Mouse (Mus musculus) C2C12 (cell line): ENCODE measurements around the gene Gpr89. TPM values are rescaled to one million over a fixed set of nuclear protein-coding genes. Genes with fewer than 3 reads are reported as not detected.

Experiments used
- H3K27me3 ChIP-seq: one replicate; pipeline ENCODE4 v1.6.1; 2011; ENCODE audit not compliant: control insufficient read depth, insufficient read depth, insufficient read length
- H3K36me3 ChIP-seq: one replicate; pipeline ENCODE4 v1.6.1; 2011; ENCODE audit not compliant: control insufficient read depth, insufficient read depth
- H3K4me3 ChIP-seq: one replicate; pipeline ENCODE4 v1.5.1; 2011; ENCODE audit warnings: mild to moderate bottlenecking, control low read depth; ENCODE audit not compliant: poor library complexity, insufficient read depth, severe bottlenecking
- H3K79me2 ChIP-seq: one replicate; pipeline ENCODE4 v1.6.1; 2011; ENCODE audit not compliant: control insufficient read depth, insufficient read depth
- H3K79me3 ChIP-seq: one replicate; pipeline ENCODE4 v1.6.1; 2011; ENCODE audit warnings: low read depth, control low read depth
- H3ac ChIP-seq: one replicate; pipeline ENCODE3; 2011; ENCODE audit warnings: low read depth; ENCODE audit not compliant: control insufficient read depth, insufficient read length
- CEBPB ChIP-seq: IDR thresholded peaks from one replicate; pipeline ENCODE4 v1.6.1; 2011; ENCODE audit warnings: low read depth, mild to moderate bottlenecking, control low read depth, moderate library complexity
- CTCF ChIP-seq: IDR thresholded peaks from one replicate; pipeline ENCODE4 v1.5.1; 2011; ENCODE audit not compliant: control insufficient read depth, insufficient read depth, insufficient read length
- FOSL1 ChIP-seq: IDR thresholded peaks from one replicate; pipeline ENCODE4 v1.8.0; 2011; ENCODE audit warnings: mild to moderate bottlenecking, low read length; ENCODE audit not compliant: poor library complexity, insufficient read depth, severe bottlenecking
- MAX ChIP-seq: IDR thresholded peaks from one replicate; pipeline ENCODE4 v1.6.1; 2011; ENCODE audit warnings: mild to moderate bottlenecking, control low read depth
- MYOD1 ChIP-seq: IDR thresholded peaks from one replicate; pipeline ENCODE4 v1.6.1; 2011; ENCODE audit warnings: low read depth; ENCODE audit not compliant: control insufficient read depth, insufficient read length
- MYOG ChIP-seq: IDR thresholded peaks from one replicate; pipeline ENCODE4 v1.6.1; 2011; ENCODE audit not compliant: control insufficient read depth, insufficient read length; ENCODE audit errors: extremely low read depth
- USF1 ChIP-seq: IDR thresholded peaks from one replicate; pipeline ENCODE4 v1.6.1; 2011; ENCODE audit warnings: low read depth, mild to moderate bottlenecking, control low read depth, moderate library complexity
- polyA plus RNA-seq: library from polyadenylated mRNA; unstranded; fragments of >200 nt; fragmentation: generic; extraction: Trizol; gene quantifications from one replicate; pipeline ENCODE4 v1.2.1, GENCODE M21; 2012; ENCODE audit warnings: missing spikeins

The Gpr89 gene
- polyA plus RNA-seq, 1 experiment = 17.7 TPM

DNA sequence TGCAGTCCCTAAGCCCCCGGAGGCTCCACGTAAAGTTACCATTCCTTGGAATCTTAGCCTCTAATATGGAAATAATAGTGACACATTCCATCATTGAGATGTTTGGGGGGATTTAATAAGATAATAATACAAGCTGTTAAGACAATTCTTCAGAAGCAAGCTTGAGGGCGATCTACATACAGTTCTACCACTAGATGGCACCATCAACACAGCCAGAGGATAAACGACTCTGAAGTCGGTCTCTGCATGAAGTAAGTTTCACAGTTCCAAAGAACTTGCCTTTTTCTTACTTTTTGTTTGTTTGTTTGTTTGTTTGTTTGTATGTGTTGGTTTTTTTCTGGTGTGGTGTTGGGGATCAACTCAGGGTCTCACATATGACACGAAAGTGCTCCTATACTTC, 31.1 kb upstream of the Gpr89 start:
- Histone ChIP-seq H3K79me2 (no peaks in the 10 kb centered on the region), H3K4me3 (no peak overlapping the region), H3ac (no peak overlapping the region), H3K79me3 (no peaks in the 10 kb centered on the region), H3K27me3 (peaks cover 9% of the 10 kb centered on the region), H3K36me3 (no peaks in the 10 kb centered on the region)
- TF ChIP-seq MYOG (no peak), CTCF (peak; percentile 30)

DNA sequence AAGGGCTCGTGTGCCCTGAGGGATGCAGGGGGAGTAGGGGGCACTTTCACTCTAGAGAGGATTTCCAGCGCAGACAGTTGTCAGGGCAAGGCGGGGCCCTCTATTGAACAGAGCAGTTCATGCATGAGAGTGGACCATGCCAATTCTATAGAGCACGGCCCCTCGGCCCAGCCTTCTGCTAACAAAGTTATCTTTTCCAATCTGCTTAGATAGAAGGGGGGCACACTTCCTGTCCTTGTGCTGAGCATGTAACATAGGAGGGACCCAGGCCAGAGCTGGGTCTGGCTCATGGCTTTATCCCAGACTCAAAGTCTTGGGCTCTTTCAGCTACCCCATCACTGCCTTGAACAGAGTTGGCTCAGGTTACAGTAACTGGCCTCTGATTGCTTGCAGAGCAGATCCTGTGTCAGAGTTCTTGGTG, 26.1 kb upstream of the Gpr89 start:
- Histone ChIP-seq H3K36me3 (no peaks in the 10 kb centered on the region), H3K79me3 (no peaks in the 10 kb centered on the region), H3ac (no peak overlapping the region), H3K4me3 (no peak overlapping the region), H3K79me2 (no peaks in the 10 kb centered on the region), H3K27me3 (peaks cover 9% of the 10 kb centered on the region)
- TF ChIP-seq FOSL1 (no peak), MYOD1 (no peak), MYOG (no peak), CTCF (no peak), CEBPB (no peak), MAX (no peak), USF1 (no peak)

DNA sequence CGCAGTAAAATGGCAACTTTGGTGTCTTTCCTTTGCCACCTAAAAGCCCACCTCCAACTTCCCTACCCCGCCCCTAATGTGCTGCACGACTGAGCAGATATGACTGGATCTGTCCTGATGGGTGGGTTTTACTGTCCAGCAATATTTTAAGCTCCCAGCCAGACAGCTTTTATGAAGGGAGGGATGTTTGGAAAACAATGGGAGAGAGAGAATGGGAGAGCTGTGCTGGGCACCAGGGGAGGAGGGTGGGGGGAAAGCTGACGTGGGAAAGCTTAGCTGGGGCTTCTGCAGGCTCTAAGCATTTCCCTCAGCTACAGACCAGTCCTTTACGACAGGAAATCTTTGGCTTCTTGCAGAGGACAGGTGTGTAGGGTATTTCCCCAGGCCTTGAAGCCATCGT, 20.8 kb upstream of the Gpr89 start, which contains the start of gene Gja8:
Gene Gja8, minus strand, starts transcription at position 101 of the 400 bp plus-strand sequence.
- H3K27me3 ChIP-seq = no peaks in the 10 kb centered on the region

DNA sequence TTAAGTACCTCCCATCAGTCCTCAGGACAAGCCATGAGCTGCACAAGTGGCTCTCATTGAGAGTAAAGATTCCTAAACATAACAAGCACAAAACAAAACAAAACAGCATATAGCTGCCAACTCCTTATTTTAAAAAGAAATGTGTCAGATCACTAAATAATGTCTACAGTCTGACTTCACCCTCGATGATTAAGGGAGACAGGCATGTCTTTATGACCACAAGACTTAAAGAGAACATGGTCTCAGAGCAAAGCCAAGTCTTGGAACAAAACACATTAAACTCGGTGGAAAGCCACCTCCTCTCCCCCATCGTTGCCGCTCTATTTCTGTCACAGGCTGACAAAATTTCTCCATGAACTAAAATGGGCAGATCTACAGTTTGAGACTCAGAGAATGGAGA, 19.5 kb upstream of the Gpr89 start:
- Histone ChIP-seq H3K4me3 (no peak overlapping the region), H3K36me3 (no peaks in the 10 kb centered on the region), H3K79me2 (no peaks in the 10 kb centered on the region), H3K27me3 (peaks cover 4% of the 10 kb centered on the region), H3K79me3 (no peaks in the 10 kb centered on the region), H3ac (no peak overlapping the region)
- TF ChIP-seq MYOG (no peak), MYOD1 (no peak), CEBPB (no peak), MAX (no peak), USF1 (no peak), FOSL1 (no peak), CTCF (no peak)

More for the DNA sequence above, 20.8 kb upstream of the Gpr89 start, which contains the start of gene Gja8:
- Histone ChIP-seq H3K36me3 (no peaks in the 10 kb centered on the region), H3K4me3 (no peak within 1 kb of the TSS), H3K79me3 (no peaks in the 10 kb centered on the region), H3ac (no peak within 1 kb of the TSS), H3K79me2 (no peaks in the 10 kb centered on the region)
- TF ChIP-seq CEBPB (no peak), USF1 (no peak), MAX (no peak), MYOG (no peak), MYOD1 (no peak), FOSL1 (no peak)

DNA sequence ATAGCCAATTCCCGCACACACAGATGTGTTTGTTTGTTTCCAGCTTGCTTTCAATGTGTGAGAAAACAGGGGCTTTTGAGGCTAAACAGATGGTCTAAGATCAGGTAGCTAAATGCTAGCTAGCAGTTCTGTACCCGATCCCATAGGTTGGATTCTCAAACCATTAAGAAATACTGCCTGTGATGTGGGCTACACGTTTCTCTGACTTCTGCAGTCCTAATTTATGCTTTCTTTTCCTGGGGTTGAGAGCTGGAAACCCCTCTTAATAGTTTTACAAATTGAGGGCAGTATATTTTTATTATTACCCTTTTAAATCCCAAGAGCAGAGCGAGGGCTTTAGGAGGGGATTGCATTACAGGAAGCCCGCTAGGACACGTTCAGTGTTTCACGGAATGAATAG, 15.8 kb upstream of the Gpr89 start:
- H3K79me3 ChIP-seq = no peaks in the 10 kb centered on the region
- TF ChIP-seq FOSL1 (no peak), MAX (no peak), MYOD1 (no peak), MYOG (no peak), CEBPB (no peak), USF1 (no peak), CTCF (no peak)
- no peaks in the 10 kb centered on the region for H3K36me3 ChIP-seq

DNA sequence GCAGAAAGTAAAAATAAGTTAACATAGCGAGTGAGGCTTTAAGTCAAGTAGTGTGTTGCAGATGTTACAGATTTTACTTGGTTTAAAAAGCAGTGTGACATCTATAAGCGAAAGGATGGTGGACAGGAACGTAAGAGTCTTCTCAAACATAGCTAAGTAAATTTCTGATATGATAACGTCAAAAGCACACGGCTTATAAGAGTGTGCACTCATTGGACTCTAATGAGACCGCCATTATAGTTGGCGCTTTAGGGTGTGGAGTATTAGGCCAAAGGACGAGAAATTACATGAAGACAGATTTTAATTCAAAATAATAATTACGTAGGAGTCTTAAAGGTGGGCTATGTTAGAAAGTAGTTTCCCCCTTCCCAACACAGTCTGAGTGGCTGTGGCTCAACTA, 446 bp upstream of the Gpr89 start:
- Histone ChIP-seq H3K27me3 (peaks cover 3% of the 10 kb centered on the region), H3K36me3 (no peaks in the 10 kb centered on the region), H3K79me3 (peaks cover 1% of the 10 kb centered on the region), H3K79me2 (peaks cover 12% of the 10 kb centered on the region), H3K4me3 (peak overlapping the region; percentile 85), H3ac (no peak overlapping the region)
- TF ChIP-seq USF1 = no peak
- TF ChIP-seq CEBPB = no peak
- no peak for TF ChIP-seq MYOD1
- TF ChIP-seq MYOG = no peak
- TF ChIP-seq CTCF = no peak
- TF ChIP-seq MAX = no peak
- TF ChIP-seq FOSL1 = no peak

More for the DNA sequence above, 15.8 kb upstream of the Gpr89 start:
- Histone ChIP-seq H3K4me3 (no peak overlapping the region), H3ac (no peak overlapping the region), H3K27me3 (peaks cover 6% of the 10 kb centered on the region), H3K79me2 (no peaks in the 10 kb centered on the region)
